ENCODE assay signal across 8 mouse cellular contexts in genomic region chr9:35119168-35119567, GRCm38 (mm10). TPM values are rescaled to one million over a fixed set of nuclear protein-coding genes. Genes with fewer than 3 reads are reported as not detected.
A peak's percentile ranks its signal among the peaks of the same experiment; 100 is the strongest.
DNase-seq lines count a peak whose midpoint lies in the region; ATAC-seq and TF ChIP-seq lines count a peak whose summit lies in the region.

Gene St3gal4, minus strand, starts transcription at chr9:35119268.

- no peaks in the 10 kb centered on the region for H3K9me3 ChIP-seq in midbrain, embryonic 10.5 days (replicated peaks)
- H3K9me3 ChIP-seq in midbrain, embryonic 13.5 days = no peaks in the 10 kb centered on the region
- no peaks in the 10 kb centered on the region for H3K9me3 ChIP-seq in hindbrain, embryonic 14.5 days (ENCODE audit: control insufficient read depth, low read length)
- H3K9me3 ChIP-seq in liver, embryonic 14.5 days (ENCODE audit: control insufficient read depth, low read length) = no peaks in the 10 kb centered on the region

- no peak for DNase-seq in midbrain, embryonic 10.5 days (ENCODE audit: low spot score)
- no peak for DNase-seq in hindbrain, embryonic 14.5 days (ENCODE audit: low spot score)
- no peak for DNase-seq in liver, embryonic 14.5 days (ENCODE audit: low read depth in 3 of 3, low spot score in 3 of 3)
- no peak for DNase-seq in thymus, adult 18-20 months
- no peak for DNase-seq in urinary bladder, postnatal 14 days (ENCODE audit: low spot score)

- no peak within 1 kb of the TSS for H3K4me3 ChIP-seq in midbrain, embryonic 10.5 days
- H3K4me3 ChIP-seq in midbrain, embryonic 13.5 days (replicated peaks) = no peak within 1 kb of the TSS
- no peak within 1 kb of the TSS for H3K4me3 ChIP-seq in hindbrain, embryonic 14.5 days (replicated peaks; ENCODE audit: low read length)
- peak within 1 kb of the TSS; percentile 88 to 98 for H3K4me3 ChIP-seq in liver, embryonic 14.5 days (ENCODE audit: insufficient read depth in 1 of 2, low read depth in 2 of 2, low read length in 2 of 2)

- peaks cover 32% of the 10 kb centered on the region for H3K36me3 ChIP-seq in midbrain, embryonic 10.5 days
- H3K36me3 ChIP-seq in midbrain, embryonic 13.5 days = 0 out of 2 replicates have a peak, but pooled peaks cover 2% of the 10 kb centered on the region
- peaks cover 4% of the 10 kb centered on the region; the same call in 1 of the 2 replicates for H3K36me3 ChIP-seq in hindbrain, embryonic 14.5 days (replicated peaks; ENCODE audit: control insufficient read depth, insufficient read depth)
- peaks cover 15% of the 10 kb centered on the region for H3K36me3 ChIP-seq in liver, embryonic 14.5 days (replicated peaks; ENCODE audit: control insufficient read depth, insufficient read depth, low read depth)

- 86% methylated on average over 6 of the region's 6 CpGs for WGBS in midbrain, embryonic 10.5 days
- WGBS in midbrain, embryonic 13.5 days = 80% methylated on average over 6 of the region's 6 CpGs
- WGBS in hindbrain, embryonic 14.5 days = 84% methylated on average over 6 of the region's 6 CpGs
- WGBS in liver, embryonic 14.5 days (ENCODE audit: insufficient replicate concordance) = 76% methylated on average over 6 of the region's 6 CpGs

- no peak within 1 kb of the TSS for H3K4me2 ChIP-seq in midbrain, embryonic 13.5 days (replicated peaks)
- no peak within 1 kb of the TSS for H3K4me2 ChIP-seq in hindbrain, embryonic 14.5 days (replicated peaks)
- peak within 1 kb of the TSS; percentile 100 for H3K4me2 ChIP-seq in liver, embryonic 14.5 days (ENCODE audit: low read depth)

- peaks cover 30% of the 10 kb centered on the region for H3K4me1 ChIP-seq in midbrain, embryonic 10.5 days
- H3K4me1 ChIP-seq in midbrain, embryonic 13.5 days (replicated peaks) = peaks cover 16% of the 10 kb centered on the region
- peaks cover 18% of the 10 kb centered on the region for H3K4me1 ChIP-seq in hindbrain, embryonic 14.5 days (replicated peaks; ENCODE audit: control insufficient read depth, insufficient read depth, low read length)
- peaks cover 72 to 77% of the 10 kb centered on the region in 2 experiments for H3K4me1 ChIP-seq in liver, embryonic 14.5 days (replicated peaks; ENCODE audit: control insufficient read depth in 2 of 2, insufficient read depth in 2 of 2, low read length in 1 of 2)

- no peak for TF ChIP-seq EP300 in liver, embryonic 14.5 days (IDR thresholded peaks at IDR 0.05; ENCODE audit: low read depth)

- no peak within 1 kb of the TSS for H3K27ac ChIP-seq in midbrain, embryonic 10.5 days (replicated peaks)
- no peak within 1 kb of the TSS for H3K27ac ChIP-seq in midbrain, embryonic 13.5 days
- no peak within 1 kb of the TSS for H3K27ac ChIP-seq in hindbrain, embryonic 14.5 days
- peak within 1 kb of the TSS; percentile 94 for H3K27ac ChIP-seq in liver, embryonic 14.5 days

- peaks cover 3% of the 10 kb centered on the region; the same call in 1 of the 2 replicates for H3K27me3 ChIP-seq in midbrain, embryonic 10.5 days (ENCODE audit: low read depth, poor library complexity, severe bottlenecking)
- H3K27me3 ChIP-seq in midbrain, embryonic 13.5 days = no peaks in the 10 kb centered on the region
- H3K27me3 ChIP-seq in hindbrain, embryonic 14.5 days (ENCODE audit: control insufficient read depth, insufficient read depth, low read length) = no peaks in the 10 kb centered on the region
- H3K27me3 ChIP-seq in liver, embryonic 14.5 days (ENCODE audit: control insufficient read depth, insufficient read depth, low read length) = no peaks in the 10 kb centered on the region

- no peak for ATAC-seq in midbrain, embryonic 13.5 days
- ATAC-seq in erythroblast, adult 5-6 weeks (replicated peaks; ENCODE audit: low FRiP score, poor library complexity, severe bottlenecking) = no peak
- ATAC-seq in hindbrain, embryonic 14.5 days (ENCODE audit: low FRiP score) = no peak
- no peak for ATAC-seq in liver, embryonic 14.5 days (ENCODE audit: insufficient read depth)
- no peak for ATAC-seq in frontal cortex, adult (ENCODE audit: low TSS enrichment)

- H3K9ac ChIP-seq in midbrain, embryonic 13.5 days (replicated peaks) = no peak within 1 kb of the TSS
- no peak within 1 kb of the TSS for H3K9ac ChIP-seq in hindbrain, embryonic 14.5 days
- peak within 1 kb of the TSS; percentile 98 for H3K9ac ChIP-seq in liver, embryonic 14.5 days (replicated peaks)

- TF ChIP-seq CTCF in liver, embryonic 14.5 days (IDR thresholded peaks at IDR 0.05; ENCODE audit: low read depth) = no peak

RNA-seq across cellular contexts. Expression of gene St3gal4, which starts in this region (rescaled TPM):
- polyA plus RNA-seq in midbrain, embryonic 10.5 days (2016; fragmentation: Nextera tagmentation; extraction: Ambion mirVana) = 10.7 and 11.2 TPM in 2 replicates
- polyA plus RNA-seq in midbrain, embryonic 13.5 days (2015; fragmentation: Nextera tagmentation; extraction: Ambion mirVana) = 7.8 and 8.3 TPM in 2 replicates
- total RNA-seq in erythroblast, adult 5-6 weeks (2015; ENCODE audit: low replicate concordance) = 8.6 and 18.6 TPM in 2 replicates
- 10.1 and 33.9 TPM in 2 replicates for total RNA-seq in erythroblast, adult 5-6 weeks (2017; ENCODE audit: low replicate concordance)
- polyA plus RNA-seq in hindbrain, embryonic 14.5 days (2014; fragmentation: Nextera tagmentation; extraction: Ambion mirVana) = 12.8 and 13.5 TPM in 2 replicates
- 4.6 and 6.0 TPM in 2 replicates for polyA plus RNA-seq in liver, embryonic 14.5 days (2012; rRNA removed)
- 17.8 and 19.2 TPM in 2 replicates for polyA plus RNA-seq in liver, embryonic 14.5 days (2014; fragmentation: Nextera tagmentation; extraction: Ambion mirVana)

Comparison
In these comparisons a context has a peak if more than half of its experiments do, and no peak if none do; other contexts are left out.
1. H3K4me3 ChIP-seq: peak in liver, embryonic 14.5 days (2 of 2); none in midbrain, embryonic 10.5 days (single experiment), midbrain, embryonic 13.5 days (single experiment) and hindbrain, embryonic 14.5 days (single experiment).